Mouse (Mus musculus): Measurements from ENCODE around the gene Rasa2.
"Not testable (repeated sequence)": the region's sequence is repeated elsewhere in the genome, so short reads cannot be mapped to it uniquely, and the experiment has no call there.

The Rasa2 gene

GRCm38 (mm10) chr9:96526011-96526410, 105.4 kb downstream of the Rasa2 start:
- DNase-seq (ENCODE audit: low spot score): no peak

- no peak for DNase-seq (ENCODE audit: low spot score)
Measured at GRCm38 (mm10) chr9:96524972-96525506, 106.4 kb downstream of the Rasa2 start, which contains the start of gene Gm28729. Gene Gm28729, minus strand, starts transcription at chr9:96525264.

- no peak for DNase-seq (ENCODE audit: low spot score)
Measured at GRCm38 (mm10) chr9:96523148-96523547, 108.3 kb downstream of the Rasa2 start.

- not testable (repeated sequence) for DNase-seq (ENCODE audit: low spot score)
Measured at GRCm38 (mm10) chr9:96521574-96521973, 109.8 kb downstream of the Rasa2 start.

GRCm38 (mm10) chr9:96517429-96517828, 114.0 kb downstream of the Rasa2 start:
- no peak for DNase-seq (ENCODE audit: low spot score)

- peak; percentile 43 for DNase-seq (ENCODE audit: low spot score)
Measured at GRCm38 (mm10) chr9:96516806-96517205, 114.6 kb downstream of the Rasa2 start.

- DNase-seq (ENCODE audit: low spot score): no peak
Measured at GRCm38 (mm10) chr9:96515737-96516136, 115.7 kb downstream of the Rasa2 start.

GRCm38 (mm10) chr9:96514278-96514677, 117.1 kb downstream of the Rasa2 start:
- no peak for DNase-seq (ENCODE audit: low spot score)

GRCm38 (mm10) chr9:96506011-96506498, 125.4 kb downstream of the Rasa2 start:
- DNase-seq (ENCODE audit: low spot score): peak; percentile 90

GRCm38 (mm10) chr9:96505156-96505555, 126.3 kb downstream of the Rasa2 start:
- DNase-seq (ENCODE audit: low spot score): no peak

- DNase-seq (ENCODE audit: low spot score): no peak
Measured at GRCm38 (mm10) chr9:96504116-96504895, 127.1 kb downstream of the Rasa2 start.

- no peak for DNase-seq (ENCODE audit: low spot score)
Measured at GRCm38 (mm10) chr9:96502856-96503610, 128.4 kb downstream of the Rasa2 start.

GRCm38 (mm10) chr9:96501217-96501616, 130.2 kb downstream of the Rasa2 start:
- no peak for DNase-seq (ENCODE audit: low spot score)

- DNase-seq (ENCODE audit: low spot score): peak; percentile 30
Measured at GRCm38 (mm10) chr9:96493212-96493611, 138.2 kb downstream of the Rasa2 start.

GRCm38 (mm10) chr9:96491810-96492209, 139.6 kb downstream of the Rasa2 start:
- DNase-seq (ENCODE audit: low spot score): no peak
